Mouse (Mus musculus) spleen, postnatal 10 days (tissue): ENCODE results near the gene Tacr1.
"Not testable (repeated sequence)": the region's sequence is repeated elsewhere in the genome, so short reads cannot be mapped to it uniquely, and the experiment has no call there.

Source experiments
- DNase-seq, 2 experiments: peaks; one replicate each; pipeline ENCODE4 v3.0.0; 2021 to 2022; ENCODE audit warnings: low spot score in 2 of 2

Gene Tacr1

DNA sequence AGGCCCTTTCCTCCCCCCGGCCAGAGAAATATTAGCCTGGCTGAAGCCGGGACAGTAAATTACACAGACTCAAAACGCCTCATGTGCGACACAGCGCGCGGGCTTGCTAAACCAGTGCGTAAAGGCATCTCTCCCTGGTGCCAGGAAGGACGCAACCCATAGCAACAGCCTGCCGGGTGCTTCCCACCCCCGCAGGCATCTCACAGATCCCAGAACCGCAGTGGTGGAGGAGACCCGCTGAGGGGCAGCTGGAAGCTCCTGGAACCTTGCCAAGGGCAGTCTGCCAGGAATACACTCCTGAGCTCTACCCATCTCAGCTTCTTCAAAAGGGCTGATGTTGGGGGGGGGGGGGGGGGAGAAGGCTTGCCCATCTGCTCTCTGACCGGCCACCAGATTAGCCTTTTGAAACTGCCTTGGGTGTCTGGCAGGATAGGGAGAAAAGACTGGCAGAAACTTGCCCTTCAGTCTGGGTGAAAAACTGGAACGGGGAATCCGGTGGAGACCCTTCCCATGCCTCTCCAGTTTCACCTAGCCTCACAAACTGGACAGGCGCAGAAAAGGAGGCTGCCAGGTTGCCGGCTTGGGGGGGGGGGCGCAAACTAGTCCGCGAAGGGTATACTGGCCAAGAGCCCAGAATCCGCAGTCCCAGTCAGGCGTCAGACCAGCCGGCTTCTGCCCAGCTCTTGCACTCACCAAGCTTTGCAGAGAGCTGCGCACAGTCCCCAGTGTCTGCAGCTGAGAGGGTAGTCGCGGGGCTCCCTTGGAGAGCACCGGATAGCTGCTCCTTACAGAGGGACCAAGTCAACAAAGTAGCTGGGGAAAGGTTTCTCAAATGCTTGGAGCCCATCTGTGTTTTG, at the start of gene Tacr1:
TSS of gene Tacr1 (plus strand) at position 740 of the 857 bp plus-strand sequence.
- no peak for DNase-seq

DNA sequence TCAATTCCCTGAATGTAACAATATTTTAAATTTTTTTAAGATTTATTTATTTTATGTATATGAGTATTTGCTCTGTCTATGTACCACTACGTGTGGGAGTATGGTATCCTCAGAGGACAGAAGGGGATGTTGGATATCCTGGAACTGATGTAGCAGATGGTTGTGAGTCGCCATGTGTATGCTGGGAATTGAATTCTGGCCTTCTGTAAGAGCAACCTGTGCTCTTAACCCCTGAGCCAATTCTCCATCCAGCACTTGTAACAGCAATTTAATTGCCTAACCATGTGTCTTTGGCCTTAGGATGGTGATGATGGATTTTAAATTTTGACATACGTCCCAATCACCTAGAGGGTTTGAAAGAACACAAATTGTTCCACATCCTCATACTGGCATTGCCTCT, 26.0 kb upstream of the Tacr1 start:
- DNase-seq: no peak

DNA sequence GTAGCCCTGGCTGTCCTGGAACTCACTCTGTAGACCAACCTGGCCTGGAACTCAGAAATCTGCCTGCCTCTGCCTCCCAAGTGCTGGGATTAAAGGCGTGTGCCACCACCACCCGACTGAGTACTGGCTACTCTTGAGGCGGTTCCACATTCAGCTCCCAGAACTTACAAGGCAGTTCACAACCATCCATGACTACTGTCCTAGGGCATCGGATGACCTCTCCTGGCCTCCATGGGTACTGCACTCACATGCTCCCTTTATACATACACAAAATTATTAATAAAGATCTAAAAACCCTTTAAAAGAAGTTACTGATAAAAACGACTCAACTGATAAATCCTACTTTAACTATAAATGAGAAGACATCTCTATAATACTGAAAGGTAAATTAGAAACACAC, 18.6 kb upstream of the Tacr1 start:
- no peak for DNase-seq

DNA sequence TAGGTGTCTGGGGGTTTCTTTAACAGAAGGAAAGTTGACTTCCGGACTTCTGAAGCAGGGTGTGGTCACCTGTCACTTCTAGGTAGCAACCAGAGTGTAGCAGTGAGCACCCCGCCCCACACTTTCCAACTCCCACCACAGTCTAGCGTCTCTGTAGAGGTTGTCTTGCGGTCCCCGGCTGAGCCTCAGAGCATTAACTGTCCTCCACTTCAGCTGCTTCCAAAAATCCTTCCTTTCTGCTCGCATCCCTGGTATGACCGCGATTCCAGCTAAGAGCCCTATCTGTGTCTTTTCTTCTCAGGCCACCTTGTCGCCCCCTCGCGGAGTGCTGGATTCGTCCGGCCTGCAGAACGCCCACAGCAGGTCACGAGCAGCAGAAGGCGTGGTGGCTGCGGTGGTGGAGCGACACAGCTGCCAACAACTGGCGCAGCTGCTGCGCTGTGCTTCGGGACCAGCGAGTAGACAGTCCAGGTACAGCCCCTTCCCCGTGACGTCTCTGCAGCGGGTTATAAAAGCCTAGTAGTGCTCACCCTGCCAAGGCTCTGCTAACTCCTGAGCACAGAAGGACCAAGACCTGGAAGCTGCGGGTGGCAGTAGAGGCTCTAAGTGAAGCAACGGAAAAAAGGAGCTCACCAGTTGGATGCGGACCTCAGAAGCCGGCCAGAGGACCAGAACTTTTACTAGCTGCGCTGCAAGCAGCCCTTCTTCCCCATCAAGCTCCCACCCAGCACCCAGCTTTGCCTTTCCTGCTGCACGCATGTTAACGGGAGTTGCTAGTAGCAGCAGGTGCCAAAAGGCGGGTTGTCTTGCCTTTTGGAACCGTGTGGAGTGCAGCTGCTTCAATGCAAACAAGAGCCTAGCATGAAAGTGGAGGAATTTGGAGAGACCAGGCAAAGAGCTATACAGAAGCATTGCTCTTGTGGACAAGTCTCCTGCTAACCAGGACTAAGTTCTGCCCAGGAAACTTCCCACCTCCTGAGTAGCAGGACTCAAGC, 664 bp downstream of the Tacr1 start:
- DNase-seq: no peak

DNA sequence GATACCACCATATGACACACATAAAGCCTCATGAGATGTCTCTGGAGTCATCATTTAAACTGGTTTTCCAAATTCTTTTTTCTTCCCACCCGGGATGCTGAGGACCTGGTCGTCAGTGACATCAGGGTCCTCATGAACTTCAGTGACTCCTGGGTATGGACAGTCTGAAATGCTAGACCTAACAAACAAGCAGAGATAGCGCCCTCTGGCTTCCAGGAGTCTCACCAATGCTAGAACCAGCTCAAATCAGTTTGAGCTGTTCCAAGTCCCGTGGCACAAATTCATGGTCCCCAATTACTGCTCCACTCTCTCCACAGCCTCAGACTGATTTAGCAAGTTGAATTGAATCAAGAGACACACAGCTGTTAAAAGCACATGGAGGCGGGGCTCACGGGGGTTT, 16.2 kb downstream of the Tacr1 start:
- DNase-seq: no peak

DNA sequence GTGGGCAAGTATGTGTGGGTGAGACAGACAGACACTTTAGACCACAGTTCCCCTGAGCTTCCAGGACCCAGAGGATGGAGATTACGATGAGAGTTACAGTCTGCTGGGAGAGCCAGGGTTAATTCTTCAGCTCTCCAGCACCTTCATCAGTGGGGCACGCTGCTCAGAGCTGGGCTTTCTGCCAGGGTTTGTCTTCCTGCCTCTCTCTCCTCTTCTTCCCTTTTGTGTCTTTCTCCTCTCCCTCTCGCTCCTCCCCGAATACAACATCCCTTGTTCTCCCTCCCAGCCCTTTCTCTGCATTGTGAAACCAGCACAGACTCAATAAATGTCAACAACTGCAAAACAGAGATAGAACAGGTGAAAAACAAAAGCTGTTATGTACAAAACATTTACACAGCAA, 18.1 kb downstream of the Tacr1 start:
- no peak for DNase-seq

DNA sequence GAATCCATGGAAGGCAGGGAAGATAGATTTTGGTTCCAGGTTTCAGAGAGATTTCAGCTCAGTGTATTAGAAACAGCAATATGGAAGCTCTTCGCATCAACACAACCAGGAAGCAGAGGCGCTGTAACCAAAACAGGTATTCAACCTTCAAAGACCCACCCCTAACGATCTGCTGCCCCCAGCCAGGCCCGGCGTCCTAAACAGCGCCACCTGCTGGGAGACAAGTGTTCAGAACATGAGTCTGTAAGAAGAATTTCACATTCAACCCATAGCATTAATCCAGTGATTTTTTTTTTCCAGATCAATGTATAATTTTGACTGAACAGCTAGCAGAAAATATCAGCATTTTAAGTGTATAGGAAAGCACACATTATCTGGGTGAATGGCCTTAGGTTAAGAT, 26.8 kb downstream of the Tacr1 start:
- no peak for DNase-seq

DNA sequence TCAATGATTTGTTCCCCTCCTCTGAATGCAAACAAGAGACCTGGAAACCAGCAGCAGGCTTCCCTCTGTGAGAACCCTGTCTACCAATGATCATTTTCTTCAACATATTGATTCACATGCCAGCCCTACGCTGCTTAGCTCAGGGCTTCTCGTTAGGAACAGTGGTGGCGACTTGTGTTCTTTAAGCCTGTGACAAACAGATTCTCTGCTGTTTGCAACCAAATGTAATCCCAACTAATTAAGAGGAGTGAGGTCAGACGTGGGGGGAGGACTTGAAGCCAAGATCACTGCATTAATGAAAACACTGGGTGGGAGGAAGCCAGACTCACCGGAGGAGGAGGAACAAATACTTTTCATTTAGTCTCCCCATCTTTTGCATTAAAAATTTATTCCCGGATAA, 27.6 kb downstream of the Tacr1 start:
- DNase-seq: no peak

DNA sequence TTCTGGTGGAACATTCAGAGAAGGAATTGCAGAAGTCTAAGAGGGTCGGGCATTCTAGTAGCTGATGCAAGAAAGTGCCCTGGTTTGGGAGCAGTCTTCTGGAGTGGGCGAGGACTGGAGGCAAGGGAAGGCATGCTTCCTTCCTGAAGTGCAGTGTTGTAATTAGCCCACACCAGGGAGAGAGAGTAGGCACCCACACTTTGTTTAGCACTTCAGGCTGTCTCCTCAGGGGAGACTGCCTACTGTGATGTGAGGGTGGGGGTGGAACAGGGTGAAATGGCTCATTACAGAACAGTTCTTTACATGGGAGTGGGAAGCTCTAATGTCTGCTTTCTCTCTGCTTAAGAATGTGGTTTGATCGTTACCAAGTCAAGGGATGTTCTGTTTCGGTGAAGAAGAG, 35.0 kb downstream of the Tacr1 start:
- DNase-seq: no peak

DNA sequence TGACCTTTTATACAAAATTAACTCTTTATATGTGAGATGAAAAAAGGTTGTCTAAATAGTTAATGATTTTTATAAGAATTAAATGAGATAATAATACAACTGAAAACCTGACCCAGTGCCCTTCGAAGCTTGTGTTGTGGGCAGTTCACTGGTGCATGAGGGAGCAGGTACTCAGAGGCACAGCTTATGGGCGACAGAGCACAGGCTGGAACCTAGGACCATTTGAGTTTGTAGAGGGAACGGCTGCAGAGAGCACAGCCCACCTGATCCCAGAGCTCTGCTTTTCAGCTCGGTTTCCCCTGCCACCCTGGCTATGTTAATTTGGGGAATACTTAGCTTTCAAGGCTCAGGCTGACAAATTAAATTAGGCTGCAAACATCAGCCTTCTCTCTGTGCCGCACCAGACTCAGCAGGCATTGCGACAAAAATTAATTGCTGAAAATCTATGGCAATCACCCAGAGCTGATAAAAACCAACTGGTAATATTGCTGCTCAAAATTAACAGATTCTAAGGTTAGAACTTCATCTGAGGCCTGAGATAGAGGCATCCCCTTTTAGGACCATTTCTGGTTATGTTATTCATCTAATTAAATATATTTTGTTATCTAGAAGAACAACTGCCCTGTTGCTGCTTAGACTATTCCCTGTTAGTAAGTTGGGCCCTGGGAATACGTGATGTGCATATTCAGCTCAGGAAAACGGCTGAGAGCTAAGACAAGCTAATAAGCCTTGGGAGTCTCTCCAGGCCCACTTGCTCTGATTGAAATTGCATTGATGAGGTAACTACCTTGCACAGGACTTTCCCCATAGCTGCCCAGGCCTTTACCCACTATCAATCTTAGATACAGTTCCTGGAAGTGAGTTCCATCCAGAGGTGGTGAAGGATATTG, 50.3 kb downstream of the Tacr1 start:
- not testable (repeated sequence) for DNase-seq

DNA sequence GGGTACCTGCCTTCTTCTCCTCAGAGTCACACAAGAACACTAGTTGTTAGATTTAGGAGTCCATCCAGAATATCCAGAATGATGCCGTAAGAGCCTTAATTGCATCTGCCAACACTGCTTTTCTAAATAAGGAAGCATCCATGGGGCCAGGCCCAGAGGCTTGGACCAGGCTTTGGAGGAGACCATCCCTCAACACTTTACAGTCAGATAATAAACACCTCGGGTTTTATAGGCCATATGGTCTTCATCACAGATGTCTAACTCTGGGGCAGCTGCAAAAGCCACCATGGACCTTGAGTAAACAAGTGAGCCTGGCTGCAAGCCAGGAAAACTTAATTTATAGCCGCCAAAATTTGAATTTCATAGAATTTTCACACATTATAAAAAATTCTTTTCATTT, 53.1 kb downstream of the Tacr1 start:
- DNase-seq: no peak

DNA sequence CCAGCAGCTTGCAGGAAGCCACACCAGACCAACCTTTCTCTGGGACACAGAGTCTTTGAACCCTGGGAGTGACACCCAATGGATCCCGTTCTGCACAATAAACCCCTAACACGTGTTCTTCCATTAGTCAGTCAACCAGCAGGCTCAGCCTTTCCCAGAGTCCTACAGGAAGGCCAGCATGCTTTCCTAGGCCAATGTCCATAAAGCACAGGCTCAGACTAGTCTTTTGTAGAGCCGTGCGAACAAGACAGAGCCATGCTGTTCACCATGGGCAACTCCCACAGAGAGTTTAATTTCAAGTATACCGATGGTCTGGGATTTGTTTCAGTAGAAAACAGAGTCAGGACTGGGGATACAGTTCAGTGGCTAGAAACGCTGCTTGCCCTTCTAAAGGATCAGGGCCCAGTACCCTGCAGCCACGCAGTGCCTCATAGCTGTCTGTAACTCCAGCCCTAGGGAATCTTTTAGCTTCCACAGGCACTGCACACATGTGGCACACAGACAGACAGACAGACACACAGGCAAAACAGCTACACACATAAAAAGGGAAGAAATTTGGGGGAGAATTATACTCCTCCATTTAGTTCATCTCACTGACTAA, 55.1 kb downstream of the Tacr1 start:
- DNase-seq: no peak

DNA sequence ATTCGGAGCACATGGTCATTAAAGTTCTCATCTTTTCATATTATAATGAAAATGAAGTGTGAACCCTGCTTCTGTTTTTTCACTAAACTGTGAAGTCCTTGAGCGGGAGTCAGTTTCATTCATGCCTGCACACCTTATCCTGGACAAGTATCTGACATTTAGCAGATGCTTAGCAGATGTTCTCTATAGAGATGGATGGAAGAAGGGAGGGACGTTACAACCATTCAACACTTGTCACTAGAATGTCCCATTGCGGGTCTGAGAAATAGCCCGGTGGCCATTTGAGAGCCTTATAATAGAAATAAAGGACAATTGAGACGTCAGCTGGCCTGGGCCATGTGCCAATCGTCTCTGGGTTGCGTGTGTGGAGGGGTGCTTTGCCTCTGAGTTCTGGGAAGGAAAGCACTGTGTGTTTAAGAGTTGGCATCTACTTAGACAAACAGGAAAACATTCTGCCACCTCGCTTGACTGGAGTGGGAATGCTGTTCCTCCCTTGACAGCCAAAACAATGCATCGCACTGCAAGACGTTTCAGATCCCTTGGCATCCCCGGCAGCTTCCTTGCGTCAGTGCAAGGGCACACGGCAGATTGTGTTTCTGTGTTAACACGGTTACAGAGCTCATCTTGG, 56.7 kb downstream of the Tacr1 start:
- DNase-seq: no peak

DNA sequence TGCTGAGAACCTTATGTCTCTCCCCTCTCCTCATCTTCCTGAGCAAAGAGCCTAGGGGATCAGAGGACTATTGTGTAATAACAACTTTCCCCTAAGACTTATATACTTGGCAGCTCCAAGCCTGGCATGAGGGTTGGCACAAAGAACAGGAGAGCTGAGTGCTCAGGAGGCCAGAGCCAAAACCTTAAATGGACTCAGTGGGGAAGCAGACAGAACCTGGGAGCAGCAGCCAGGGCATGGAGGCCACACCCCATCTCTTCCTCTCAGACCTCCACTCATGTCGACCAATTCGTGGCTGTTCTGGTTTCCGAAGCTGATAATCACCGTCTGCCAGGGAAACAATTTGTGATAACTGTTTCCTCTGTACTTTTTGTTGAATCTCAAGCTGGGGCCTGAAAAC, 61.0 kb downstream of the Tacr1 start:
- DNase-seq: no peak

DNA sequence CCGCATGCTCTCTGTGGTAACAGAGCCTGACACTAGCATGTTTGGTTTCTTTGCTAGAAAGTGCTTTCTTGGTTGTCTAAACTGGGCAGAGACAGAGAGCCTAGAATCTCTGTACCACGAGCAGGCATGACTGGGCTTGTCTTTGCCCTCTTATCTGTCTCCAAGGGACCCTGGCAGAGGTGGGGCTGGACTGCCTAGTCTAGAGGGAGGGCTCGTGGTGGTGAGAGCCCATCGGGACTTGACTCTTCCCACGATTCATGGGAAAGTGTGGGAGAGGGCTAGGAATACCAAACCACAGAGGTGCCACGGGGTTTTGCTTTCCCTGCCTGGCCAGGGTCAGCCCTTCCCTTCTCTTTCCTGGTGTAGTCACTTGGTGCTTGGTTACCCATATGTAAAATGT, 72.3 kb downstream of the Tacr1 start:
- no peak for DNase-seq

DNA sequence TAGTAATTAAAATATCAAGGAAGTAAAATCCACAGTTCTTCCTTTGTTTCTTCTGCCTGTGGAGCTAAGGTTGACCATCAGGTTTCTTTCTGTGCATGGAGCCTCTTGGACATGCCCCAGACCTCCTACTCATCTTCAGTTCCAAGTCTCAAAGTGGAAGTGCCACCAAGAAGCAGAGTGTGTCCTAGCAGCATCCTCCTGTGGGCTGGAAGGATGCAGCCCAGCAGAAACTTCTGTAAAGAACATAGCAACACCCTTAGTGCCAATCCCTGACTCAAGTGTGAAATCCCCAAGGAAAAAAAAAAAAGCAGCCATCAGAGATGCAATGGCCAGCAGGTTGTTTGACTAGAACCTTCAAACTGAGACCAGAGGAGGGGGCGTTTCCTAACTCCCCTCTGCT, 81.7 kb downstream of the Tacr1 start:
- no peak for DNase-seq

DNA sequence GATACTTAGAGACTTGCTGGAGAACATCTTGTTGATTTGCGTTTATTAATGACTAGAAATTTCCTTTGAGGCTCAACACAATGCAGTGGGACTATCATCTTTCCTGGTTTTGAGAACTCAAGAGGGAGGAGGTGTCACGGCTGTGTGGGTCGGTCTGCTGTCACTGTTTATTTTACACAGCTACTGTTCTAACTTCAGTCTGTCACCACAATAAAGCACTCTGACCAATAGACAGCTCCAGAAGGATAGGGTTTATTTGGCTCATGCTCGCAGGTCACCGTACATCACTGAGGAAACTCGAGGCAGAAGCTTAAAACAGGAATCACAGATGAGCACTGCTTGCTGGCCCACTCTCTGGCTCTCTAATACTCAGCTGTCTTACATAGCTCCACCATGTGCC, 92.3 kb downstream of the Tacr1 start:
- DNase-seq: no peak

DNA sequence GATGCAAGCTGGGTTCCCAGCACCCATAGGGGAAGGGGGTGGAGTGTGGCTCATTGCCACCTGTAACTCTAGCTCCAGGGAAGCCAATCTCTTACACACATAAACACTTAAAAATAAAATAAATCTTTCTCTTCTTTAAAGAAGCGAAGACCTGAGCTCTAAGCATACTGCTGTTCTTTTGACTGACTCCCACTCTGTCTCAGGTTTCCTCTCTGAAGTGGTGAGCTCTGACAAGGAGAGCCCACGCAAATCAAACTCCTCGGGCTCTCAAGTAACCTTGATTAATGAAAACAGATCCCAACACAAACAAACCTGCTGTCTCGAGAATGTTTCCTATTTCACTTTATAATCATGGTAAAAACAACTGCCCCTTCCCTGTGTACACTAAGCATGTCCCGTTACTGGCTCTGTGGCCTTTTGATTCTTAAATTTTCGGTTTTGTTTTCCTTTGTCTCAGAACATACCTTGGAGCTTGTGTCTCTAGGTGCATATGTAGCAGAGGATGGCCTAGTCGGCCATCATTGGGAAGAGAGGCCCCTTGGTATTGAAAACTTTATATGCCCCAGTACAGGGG, 108.8 kb downstream of the Tacr1 start:
- DNase-seq: no peak

DNA sequence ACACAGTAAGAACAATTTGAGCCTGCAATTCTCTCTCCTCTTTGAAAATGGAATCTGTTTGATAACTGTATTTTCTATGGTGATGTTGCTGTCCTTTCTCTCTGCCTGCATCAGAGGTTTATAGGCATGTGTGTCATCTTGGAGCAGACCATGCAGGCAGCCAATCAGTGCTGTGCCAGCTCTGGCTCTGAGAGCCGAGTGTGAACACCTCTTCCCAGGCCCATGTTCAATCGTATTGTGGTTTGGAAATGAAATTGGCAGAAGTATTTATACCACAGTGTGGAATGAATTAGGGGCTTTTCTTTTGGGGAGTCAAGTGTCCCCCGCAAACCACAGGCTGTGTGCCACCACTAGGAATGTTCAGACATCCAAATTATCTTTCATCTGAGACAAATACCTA, 117.5 kb downstream of the Tacr1 start:
- no peak for DNase-seq

DNA sequence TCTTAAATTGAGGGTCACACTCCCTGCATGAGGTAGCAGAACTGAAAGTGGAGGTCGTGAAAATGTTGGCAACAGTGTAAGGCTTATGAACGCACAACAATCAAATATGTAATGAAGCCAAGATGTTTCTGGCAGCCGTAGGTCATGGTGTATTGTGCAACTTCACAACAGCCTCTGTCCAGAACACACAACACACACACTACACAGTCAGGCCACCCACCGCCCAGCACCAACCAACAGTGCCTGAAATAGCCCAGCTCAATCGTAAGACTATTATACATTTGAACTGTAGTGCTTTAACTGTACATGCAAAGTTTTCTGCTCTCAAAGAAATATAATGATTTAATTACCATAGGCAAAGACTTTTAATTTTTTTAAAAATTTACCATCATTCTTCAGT, 120.4 kb downstream of the Tacr1 start:
- no peak for DNase-seq
